Mouse (Mus musculus) erythroblast, embryonic 14.5 days (primary cell): Measurements from ENCODE around the gene Syne2.

Source experiments
- GATA1 ChIP-seq: IDR thresholded peaks from 2 replicates; pipeline ENCODE4 v1.6.1; 2012; ENCODE audit warnings: low read length, inconsistent platforms, mixed read lengths
- TAL1 ChIP-seq: IDR thresholded peaks from 3 replicates; pipeline ENCODE4 v1.6.1; 2012; ENCODE audit warnings: low read length, inconsistent platforms, mixed read lengths

- TF ChIP-seq GATA1 (no peak), TAL1 (no peak)
These were observed 165.4 kb downstream of the Syne2 start for GRCm38 (mm10) chr12:75983336-75983735.
